Mouse (Mus musculus) c-Kit-positive CD71-positive TER-119-negative erythroid progenitor cells, embryonic 14.5 days (primary cell): ENCODE measurements around the gene Slc25a13.
"Not testable (repeated sequence)": the region's sequence is repeated elsewhere in the genome, so short reads cannot be mapped to it uniquely, and the experiment has no call there.

Experiments
- DNase-seq: peaks from one replicate; pipeline ENCODE4 v3.0.0-alpha.2; 2013; ENCODE audit warnings: low read depth

The Slc25a13 gene

DNA sequence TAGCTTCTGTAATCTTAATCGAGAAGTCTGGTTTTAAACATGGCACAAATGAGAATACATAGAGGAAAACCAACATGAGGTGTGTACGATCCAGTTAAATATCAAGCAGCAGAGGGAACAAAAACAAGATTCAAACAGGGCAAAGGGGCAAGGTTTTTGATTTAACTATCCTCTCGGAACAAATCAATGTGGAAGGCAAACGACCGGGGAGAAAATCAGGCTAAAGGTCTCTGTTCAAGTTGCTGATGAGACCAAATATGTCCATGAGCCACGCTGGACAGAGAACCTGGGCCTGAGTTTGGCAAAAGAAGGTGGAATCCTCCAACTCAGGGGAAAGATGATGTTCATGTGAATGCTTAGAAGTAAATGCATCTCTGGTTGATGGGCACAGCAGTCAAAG lies 14.5 kb downstream of the Slc25a13 start:
- no peak for DNase-seq

DNA sequence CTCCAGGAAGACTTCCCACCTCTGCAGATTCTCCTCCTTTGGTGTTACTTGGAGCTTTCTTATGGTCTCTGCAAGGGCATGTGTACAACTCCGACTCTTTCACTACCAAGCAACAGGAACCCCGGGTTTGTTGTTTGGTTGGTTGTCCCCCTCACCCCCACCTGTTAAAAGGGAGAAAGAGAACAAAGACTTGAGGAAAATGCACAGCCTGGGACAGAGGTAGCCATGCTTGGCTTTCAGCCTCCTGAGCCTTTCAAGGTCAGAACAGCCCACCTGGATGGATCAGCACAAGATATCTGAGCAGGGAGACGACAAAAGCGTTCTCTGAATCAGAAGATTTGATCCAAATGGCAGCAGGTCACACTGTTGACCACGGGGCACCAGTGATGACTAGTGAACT lies 15.0 kb downstream of the Slc25a13 start:
- DNase-seq: no peak

DNA sequence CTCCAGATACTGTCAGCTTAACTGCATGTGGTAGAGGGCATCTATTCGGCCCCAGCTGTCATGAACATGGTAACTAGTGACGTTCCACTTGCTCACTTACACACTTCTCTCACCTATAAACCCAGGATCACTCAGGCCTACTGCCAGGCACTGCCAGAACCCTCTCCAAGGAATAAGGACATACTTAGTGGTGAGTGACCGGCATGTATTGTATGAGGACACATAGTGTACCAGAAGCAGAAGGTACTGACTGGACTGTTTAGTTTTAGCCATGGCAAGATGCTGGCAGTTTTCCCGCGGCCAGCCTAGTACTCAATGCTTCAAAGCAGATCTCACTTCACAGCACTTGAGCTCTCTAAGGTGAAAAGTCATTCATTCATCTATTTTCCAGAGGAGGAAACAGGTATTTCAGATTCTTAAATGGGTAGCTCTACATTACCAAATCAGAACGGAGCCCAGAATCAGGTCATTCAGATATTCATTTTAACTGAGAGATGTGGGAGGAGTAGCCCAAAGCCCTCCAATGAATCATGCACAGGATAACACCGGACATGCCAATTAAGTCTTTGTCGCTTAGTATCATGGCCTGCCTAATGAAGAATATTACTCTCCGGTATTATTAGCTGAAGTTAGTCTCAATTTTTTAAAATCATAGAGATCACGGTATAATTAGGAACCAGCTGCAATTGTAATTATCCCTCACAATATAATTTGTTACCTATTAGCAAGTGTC lies 17.7 kb downstream of the Slc25a13 start:
- no peak for DNase-seq

DNA sequence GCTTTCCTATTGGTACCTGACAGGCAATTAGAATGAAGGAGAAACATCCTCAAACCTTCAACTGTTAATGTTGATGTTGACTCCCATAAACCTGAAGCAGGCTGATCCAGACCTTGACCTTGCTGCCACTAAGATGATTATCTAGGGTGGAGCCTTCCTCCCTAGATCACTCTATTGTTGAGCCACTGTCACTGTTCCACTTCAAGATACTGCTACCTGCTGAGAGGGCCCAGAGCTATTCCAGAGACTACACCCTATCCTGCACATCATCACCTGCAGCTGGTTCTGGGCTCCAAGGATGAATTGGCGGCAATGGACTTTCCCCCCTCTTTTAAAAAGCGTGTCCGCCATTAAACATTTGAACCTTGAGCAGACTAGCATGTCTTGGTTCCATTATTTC lies 18.9 kb downstream of the Slc25a13 start:
- not testable (repeated sequence) for DNase-seq

DNA sequence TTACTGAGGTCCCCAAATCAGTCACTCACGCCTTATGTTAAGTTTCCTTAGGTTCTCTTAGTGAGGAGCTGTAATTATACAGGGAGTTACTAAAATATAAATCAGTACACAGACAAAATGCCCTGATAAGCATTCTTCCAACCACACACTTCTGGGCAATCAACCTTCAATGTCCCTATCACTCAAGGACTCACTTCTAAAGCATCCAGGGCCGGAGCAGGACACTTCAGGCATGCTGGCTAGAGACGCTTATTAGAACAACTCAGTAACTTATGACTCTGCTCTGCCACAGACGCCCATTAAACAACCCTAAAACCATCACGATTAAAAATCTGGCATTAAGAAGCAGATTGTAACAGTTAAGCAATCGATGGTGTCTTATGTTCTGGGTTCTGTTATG lies 19.6 kb downstream of the Slc25a13 start:
- no peak for DNase-seq

DNA sequence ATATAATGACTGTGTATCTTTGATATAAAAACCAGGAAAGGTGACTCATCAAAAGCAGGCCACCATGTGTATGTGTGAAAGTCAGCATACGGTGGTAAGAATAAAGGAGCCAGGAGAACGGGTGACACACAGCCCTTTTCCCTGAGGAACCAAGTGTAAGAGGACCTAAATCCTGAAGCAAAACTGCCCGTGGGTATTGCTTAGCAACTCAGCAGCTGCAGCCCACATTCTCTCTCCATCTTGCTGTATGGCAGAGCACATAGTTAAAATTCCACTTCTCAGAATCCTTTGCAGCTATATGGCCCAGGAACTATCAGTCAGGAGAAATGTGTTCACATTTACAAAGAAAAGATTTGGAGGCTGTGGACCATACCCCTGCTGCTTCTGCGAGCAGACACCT lies 20.4 kb downstream of the Slc25a13 start:
- DNase-seq: no peak

DNA sequence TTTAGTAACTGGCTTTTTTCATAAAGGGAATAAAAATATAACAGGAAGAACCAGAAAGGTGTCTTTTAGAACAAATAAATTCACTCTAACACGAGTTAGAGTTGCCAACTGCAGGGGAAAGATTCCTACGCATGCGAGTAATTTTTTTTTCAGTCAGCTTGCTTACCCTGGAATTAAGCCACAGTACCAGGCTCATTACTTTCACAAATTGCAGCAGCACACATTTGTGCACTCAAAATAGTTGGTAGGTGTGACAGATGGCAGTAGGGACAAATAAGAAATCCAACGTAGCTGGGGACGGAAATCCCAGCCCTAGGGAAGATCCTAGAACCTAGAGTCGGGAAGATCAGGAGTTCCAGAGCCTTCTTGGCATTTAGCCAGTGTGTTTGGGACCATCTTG lies 22.1 kb downstream of the Slc25a13 start:
- DNase-seq: no peak

DNA sequence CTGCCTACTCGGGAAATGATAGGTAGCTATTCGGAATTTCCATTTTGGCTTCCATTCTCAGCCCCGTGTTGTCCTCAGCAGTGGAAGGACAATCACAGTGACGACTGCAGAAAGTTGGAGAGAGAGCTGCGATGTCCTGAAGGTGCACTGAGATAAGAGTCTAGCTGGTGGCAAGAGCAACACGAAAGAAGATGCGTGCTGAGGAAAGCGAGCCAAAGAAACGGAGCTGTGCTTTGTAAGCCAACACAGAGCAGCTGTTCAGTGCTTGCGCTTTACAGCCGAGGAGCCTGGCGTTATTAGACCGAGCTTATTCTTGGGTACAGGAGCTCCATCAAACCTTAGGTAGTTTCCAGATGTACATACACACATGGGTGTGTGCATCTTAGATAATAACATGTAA lies 23.1 kb downstream of the Slc25a13 start:
- no peak for DNase-seq

DNA sequence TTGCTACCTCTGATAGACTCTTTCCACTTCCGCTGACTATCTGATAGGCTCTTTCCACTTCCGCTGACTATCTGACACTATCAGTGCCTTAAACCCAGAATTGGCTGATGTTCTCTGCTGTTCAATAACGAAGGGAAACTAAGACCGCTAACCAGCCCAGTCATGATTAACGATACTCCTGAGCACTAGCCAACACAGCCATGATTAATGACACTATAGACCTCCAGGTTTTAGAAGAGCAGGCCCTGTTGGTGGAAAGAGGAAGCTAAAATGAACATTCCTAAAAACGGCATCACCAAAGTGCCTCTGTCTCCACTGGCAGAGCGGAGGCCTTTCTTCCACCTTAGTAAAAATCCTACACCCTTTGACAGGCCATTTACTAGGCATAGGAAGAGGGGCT lies 24.6 kb downstream of the Slc25a13 start:
- no peak for DNase-seq

DNA sequence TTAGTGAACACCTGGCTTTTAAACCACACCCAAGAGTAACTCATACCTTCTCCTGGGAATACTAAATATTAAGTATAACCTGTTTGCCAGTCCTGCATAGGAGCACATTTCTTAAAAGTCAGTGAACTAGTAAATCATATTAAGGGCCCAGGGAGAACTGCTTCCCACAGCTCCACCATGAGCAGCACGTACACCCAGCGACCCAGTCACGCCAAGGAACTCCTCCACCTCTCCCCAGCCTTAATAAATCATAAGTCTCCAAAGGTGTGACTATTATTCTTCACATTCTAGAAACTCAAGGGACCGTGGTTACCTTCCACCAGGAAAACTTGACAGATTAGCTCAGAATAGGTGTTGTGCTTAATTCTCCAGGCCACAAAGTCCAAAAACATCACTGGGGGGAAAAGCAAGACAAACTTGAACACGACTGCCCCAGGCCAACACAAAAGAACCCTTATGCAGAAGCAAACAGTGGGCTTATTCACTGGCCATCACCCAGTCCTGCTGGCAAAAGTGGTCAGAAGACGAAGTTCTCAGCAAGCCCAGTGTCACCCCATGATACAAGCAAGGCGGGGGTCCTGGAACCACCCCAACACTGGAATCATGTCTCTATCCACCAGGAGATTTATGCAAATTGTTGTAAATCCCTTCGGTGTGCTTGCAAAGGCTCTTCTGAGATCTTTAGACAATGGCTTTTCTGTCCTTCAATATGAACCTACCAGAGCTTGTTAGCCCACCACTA lies 25.2 kb downstream of the Slc25a13 start:
- no peak for DNase-seq

DNA sequence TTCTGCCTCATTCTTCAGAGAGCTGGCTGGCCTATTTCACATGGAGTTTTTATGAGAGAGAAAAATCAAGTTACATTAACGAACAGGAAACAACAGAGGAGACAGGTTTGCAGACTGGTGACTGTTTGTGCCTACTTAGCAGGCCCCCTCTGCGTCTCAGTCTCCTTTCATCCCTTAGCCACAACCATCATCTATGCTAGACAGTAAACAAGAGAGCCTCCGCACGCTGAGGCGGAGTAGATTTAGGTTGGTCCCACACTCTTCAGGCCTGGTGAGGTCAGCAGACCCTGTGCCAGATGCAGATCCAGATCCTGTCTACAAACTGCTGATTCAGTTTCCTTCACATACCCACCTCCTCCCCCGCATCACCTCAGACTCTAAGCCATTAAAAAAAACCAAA lies 28.0 kb downstream of the Slc25a13 start:
- no peak for DNase-seq

DNA sequence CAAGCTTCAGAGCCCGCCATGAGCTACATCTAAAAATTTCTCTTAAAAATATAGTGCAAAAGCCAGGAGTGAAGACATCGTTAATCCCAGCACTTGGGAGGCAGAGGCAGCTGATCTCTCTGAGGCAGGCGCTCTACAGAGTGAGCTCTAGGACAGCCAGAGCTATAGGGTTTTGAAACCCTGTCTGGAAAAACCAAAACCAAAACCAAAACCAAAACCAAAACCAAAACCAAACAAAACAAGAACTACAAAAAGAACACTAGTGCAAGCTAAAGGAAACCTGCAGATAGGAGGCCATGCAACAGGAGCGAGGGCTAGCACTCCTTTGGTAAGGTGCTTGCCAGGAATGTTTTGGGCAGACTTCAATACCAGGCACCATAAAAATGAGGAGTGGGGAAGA lies 30.5 kb downstream of the Slc25a13 start:
- no peak for DNase-seq

DNA sequence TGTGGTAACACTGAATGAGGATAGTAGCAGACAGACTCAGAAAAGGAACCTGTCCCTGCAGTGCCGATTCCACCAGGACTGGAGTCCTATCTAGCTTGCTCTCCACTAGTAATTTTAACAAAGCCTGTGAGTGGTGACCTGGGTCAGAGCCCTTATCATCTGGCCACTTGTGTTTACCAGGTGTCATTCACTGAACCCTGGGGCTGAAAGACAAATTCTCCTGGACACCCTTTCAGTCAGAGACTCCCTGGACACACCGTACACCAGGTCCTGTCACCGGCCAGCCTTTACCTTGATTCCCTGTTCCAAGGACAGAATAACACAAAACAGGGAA lies 31.3 kb downstream of the Slc25a13 start:
- DNase-seq: no peak

DNA sequence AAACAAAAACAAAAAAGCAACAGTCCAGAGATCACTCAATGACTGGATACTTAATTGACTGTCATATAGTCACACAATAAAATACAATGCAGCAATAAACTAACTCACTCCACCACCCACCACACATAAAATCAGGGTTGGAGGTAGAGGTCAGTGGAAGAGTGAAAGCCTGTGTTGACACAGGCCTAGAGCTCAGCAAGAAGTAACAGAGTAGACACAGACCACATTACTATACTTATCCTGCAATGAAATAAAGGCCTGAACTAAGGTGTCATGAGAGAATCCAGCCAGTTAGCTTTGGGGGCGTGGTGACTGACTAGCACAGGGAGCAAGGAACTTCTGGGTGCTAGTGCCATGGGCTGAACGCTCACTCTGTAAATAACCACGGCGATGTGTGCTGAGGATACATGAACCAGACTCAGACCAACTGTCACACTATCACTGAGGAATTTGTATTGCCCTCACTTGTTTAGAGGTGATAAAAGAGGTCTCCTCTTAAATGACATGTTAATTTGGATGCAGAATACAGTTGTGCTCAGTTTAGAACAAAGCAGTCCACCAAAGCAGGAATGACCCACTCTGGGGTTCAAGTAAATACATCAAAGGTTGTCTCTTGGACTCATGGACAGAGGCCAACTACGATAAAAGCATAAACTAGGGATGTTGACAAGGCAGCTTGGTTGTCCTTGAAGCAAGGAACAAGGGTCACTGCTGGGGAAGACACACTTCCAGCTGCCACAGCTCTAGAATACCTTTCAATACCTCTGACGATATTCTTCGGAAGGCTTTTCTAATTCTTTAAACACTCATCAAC lies 31.8 kb downstream of the Slc25a13 start:
- DNase-seq: no peak

DNA sequence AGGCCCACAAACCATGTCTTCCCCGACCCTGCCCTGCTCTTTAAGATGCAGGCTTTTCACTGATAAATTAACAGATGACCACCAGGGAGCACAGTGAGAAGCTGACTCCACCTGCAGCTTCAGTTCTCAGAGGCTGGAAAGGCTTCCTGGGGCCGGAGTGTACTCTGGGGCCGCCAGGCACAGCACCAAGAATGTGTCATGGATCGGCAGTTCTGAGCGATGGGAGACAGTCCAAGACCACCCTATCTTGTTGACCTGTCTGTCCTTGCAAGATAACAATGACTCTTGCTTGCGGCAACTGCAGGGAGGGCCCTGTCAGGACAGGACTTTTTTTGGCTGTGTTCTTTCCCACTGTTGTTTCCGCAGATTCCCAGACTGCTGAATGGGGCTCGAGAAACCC lies 33.4 kb downstream of the Slc25a13 start:
- DNase-seq: no peak

DNA sequence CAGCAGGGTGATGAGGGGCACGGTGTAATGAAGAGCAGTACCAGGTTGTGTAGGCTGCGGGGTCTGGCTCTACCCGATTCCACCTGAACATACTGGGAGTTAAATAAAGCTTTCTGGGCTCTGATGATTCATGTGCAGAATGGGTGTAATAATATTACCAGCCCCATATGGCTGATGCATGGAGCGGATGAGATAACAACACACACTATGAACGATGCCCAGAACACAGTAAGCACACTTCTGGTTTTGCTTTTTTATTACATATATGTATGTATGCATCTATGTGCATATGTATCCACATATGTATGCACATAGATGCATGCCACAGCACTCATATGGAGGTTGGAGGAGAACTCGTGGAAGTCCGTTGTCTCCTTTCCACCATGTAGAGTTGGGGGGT lies 34.8 kb downstream of the Slc25a13 start:
- no peak for DNase-seq

DNA sequence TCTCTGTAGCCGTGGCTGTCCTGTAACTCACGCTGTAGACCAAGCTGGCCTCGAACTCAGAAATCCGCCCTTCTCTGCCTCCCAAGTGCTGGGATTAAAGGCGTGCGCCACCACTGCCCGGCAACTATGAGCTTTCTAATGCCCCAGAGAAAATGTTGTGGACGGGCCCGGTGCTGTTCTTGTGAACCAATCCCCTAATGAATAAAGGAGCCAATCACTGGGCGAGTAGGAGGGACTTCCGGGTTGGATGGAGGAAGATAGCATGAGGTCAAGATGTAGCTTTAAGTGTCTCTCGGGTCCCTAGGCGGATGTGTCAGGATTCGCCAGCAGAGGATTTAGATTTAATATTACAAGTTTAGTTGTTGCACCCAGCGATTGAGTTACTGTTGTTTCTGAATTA lies 38.6 kb downstream of the Slc25a13 start:
- DNase-seq: not testable (repeated sequence)

DNA sequence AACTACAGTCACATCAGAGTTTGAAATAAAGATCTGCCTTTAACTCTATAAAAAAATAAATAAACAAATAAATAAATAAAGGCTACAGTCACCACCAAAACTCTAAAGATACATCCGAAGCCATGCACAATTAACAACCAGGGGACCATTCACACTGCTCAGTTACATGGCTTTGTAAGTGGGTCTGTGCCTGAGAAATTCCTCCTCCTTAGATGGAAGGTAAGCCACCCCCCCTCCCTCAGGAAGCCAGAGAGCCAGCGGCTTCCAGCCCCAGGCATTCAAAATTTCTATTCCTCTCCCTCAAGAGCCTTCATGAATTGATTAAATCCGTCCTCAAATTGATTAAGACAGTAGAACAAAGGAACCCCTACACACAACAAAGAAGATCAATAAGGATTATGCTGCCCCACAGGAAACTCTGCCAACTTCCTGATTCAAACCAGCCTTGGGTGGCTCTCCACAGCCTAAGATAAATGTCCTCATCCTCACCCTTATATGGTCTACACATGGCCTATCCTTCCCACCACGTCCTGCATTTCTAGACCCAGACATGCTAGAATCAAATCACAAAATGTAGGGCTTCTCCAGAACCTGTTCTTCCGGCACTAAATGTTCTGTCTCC lies 41.5 kb downstream of the Slc25a13 start:
- DNase-seq: no peak

DNA sequence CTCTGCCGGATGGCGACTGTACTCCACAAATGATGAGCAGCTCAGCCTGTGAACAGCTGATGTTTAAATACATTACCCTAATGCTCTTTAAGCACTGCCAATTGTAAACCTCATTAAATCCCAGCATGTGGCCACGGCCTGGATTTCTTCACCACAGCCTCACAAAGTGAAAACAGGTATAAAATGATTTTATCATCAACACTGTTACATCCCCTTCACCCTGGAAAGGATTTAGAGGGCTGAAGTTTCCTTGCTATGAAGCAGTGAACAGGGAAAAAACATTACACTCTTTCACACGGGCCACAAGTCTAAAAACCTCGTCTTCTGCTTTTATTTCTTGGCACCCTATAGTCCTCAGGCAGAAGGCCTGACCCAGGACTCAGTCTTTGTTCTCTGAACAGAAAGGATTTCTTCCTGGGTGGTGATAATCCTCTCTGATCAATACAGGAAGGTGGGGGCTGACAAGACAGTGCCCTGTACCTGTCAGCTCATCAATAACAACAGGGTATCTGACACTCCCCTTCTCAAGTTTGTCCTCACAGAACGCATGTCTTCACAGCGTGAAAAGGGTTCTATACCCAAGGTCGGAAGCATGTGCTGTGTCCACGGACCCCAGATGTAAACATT lies 42.9 kb downstream of the Slc25a13 start:
- no peak for DNase-seq

DNA sequence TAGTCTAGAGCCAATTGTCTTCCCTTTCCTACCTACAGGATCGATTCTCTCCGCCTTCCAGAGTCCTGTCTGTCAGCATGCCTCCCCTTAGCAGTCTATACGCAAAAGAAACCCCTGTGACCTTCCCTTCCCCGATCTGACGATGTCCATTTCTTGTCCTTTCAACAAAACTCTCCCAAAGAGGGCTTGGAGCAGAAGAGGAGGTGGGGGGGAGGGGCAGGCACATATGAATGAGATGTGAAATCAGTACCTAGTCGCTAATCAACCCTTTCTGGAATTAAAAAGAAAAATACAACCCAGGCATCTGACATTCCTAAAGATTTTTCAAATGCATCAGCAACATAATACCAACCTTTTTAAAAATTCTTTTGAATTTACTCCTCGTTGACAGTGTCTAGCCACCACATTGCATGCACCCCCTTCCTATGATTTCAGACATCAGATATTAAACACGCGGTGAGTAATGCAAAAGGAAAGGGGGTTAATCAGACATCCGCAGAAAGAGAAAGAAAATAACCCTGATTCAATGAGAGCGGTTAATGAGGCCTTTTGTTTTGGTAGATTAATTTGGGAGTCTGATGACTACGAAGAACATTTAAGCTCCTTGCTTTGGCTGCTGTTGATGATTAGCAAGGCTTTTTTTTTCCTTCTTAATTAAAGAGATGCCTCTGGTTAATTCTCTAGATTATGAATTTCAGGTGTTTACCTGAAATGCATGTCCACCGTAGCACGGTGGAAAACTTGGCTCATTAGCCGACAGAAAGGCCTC lies 43.6 kb downstream of the Slc25a13 start:
- no peak for DNase-seq

DNA sequence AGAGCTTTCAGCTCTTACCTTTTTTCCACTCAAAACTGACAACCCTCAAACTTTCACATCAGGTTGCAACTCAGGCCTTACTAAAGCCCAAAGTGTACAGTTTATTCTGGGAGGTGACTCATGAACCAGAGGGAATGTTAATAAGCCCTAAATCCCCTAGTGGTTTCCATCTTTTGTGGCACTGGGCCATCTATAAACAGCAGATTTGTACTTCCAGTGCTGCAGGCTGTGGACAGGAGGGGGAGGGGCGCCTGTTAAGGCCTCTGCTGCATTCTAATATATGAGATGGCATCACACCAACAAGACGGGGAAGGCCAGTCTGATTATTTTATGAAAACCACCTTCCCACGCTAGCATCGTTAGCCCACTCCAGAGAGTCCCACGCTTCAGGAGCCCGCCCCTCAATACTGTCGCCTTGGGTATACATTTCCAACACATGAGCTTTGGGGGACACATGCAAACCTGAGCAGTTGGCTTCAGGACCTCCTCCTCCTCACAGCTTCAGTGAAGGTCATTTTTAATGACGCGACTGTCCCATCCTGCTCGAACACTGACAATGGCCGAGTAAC lies 48.3 kb downstream of the Slc25a13 start:
- DNase-seq: no peak
